Mouse (Mus musculus): ENCODE measurements around the gene Rcbtb2.

The Rcbtb2 gene

DNA sequence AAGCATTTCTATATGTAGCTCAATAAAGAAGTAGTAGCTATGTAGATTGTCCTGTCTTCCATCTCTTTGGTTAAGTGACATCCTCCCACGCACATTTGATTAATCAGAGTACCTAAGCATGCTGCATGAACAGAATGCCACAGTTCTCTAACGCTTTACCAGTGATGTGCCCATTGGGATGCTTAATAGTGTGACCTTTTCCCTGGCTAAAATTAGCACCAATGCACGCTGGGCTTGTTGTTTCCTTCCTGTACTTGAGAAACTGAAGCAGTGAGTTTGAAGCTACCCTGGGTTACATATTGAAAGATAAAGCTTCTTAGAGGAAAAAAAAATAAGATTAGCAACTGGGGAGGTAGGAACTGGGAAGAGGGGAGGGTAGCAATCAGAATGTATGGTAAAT, 81.2 kb downstream of the Rcbtb2 start:
- DNase-seq (ENCODE audit: low read depth, low spot score): no peak

DNA sequence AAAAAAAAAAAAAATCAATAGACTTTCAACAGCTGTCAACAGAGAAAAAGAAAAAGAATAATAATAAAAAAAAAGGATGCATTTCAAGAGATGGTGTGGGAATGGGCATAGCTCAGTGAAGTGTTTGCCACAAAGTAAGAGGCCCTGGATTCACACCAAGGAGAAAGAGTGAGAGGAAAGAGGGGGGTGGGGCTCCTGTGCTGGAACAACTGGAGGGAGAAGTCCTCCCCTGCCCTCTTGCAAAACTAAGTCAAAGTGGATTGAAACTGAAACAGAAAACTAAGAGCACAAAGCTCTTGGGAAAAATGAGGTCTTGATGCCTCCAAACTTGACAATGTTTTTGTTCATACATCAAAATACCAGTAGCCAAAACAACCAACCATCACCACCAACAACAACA, 86.4 kb downstream of the Rcbtb2 start:
- no peak for DNase-seq (ENCODE audit: low read depth, low spot score)

DNA sequence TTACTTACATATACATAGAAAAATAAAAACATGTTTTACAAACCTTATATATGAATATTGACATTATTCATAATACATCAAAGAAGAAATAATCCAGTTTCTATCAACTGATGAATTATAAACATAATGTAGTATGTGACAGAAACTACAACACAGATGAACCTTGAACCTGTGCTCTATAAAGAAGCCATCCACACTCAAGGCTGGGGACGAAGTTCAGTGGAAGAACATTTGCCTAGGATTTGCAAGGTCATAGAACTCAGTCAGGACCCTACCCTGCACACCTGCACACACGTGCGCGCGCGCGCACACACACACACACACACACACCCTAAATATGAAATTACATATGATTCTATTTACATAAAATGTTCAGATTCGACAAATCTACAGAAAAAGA, 87.4 kb downstream of the Rcbtb2 start:
- DNase-seq (ENCODE audit: low read depth, low spot score): no peak

DNA sequence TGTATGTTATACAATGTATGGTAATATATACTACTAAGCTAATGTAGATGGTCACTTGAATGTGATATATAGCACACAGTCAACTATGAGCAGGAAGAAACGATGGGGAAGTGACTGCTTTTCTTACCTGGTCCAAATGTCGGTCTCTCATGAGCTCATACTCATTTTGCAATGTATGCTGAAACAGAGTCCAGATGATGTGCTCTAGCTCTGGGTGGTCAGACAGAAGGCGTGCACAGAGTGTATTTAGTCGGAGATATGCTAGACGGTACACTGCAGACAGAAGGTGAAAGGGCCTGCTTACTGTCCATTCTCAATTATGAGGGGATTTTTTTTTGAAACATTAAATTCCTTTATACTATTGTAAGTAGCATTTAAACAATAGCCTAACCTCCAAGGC, 88.6 kb downstream of the Rcbtb2 start:
- DNase-seq (ENCODE audit: low read depth, low spot score): no peak

DNA sequence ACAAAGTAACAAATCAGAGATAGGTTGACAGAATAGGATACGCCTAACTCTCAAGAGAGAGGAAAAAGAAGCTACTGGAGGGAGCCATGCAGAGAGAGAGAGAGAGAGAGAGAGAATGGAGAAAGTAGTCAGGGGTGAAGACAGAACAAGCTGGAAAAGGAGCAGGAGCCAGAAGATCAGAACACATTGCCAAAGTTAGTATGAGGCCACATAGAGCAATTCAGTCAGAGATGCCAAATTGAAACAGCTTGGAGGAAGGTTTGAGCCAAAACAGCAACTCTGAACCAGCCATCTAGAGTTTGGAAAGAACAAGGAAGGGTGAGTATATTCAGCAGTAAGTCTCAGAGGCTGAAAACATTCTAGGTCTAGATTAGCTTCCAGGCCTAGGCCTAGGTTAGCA, 94.2 kb downstream of the Rcbtb2 start:
- DNase-seq (ENCODE audit: low read depth, low spot score): no peak

DNA sequence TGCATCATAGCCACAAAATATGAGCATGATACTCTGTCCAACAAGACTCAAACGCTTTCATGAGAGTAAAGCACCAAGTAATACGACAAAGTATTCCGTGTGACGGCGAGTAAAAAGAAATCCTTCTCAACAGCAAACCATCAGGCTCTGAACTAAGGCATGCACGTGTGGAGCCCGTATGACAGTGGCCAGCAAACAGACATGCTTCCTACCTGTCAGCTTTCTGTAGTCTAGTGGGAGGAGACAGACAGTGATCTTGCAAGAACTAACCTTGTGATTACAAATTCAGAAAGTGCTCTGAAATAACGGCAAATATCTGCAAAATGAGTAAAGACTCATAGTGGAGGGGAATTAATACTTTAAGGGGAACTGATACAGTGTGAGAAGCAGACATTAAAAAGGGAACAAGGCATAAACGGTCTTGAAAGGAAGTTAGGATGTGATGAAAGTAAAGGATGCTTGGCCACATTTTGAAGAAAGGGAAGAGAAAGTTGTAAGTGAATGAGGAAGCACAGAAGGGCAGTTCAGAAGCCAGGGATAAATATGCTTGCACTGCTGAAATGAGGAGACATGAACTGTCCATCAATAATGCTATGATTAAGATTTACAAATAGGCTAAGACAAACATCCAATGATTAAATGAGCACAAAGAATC, 99.6 kb downstream of the Rcbtb2 start:
- DNase-seq (ENCODE audit: low read depth, low spot score): no peak

DNA sequence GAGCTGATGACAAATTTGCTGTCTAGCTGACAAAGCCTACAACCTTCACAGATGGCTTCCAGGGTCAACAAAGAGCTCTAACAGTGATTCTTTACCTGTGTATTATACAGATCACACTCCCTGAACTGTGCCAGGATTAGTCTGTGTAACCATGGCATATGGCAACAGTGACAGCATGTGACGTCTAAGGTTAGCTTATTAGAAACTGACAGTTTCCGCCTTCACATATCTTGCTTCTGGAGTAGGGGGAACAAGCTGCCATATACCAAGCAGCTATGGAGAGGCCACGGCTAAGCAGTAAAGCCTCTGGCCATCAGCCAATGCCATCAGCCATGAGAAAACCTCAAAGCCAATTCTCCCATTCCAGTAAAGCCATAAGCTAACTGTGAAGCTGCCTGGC, 103.5 kb downstream of the Rcbtb2 start:
- DNase-seq (ENCODE audit: low read depth, low spot score): no peak

DNA sequence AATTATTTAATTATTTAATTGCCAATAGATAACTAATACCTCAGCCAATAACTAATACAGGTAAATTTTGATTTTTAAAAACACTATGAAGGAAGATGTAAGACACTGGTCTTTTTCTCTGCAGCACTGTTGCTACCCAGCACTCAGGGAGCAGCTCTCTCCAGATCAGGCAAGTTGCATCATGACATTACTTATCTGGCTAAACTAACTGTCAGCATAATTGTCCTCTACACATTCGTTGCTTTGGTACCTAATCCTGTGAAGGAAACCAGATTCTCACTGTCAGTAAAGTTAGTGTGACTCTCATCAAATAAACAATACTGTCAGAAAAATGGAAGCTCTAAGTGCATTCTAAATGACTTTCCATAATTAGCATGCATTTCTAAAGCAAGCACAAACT, 104.0 kb downstream of the Rcbtb2 start:
- no peak for DNase-seq (ENCODE audit: low read depth, low spot score)

DNA sequence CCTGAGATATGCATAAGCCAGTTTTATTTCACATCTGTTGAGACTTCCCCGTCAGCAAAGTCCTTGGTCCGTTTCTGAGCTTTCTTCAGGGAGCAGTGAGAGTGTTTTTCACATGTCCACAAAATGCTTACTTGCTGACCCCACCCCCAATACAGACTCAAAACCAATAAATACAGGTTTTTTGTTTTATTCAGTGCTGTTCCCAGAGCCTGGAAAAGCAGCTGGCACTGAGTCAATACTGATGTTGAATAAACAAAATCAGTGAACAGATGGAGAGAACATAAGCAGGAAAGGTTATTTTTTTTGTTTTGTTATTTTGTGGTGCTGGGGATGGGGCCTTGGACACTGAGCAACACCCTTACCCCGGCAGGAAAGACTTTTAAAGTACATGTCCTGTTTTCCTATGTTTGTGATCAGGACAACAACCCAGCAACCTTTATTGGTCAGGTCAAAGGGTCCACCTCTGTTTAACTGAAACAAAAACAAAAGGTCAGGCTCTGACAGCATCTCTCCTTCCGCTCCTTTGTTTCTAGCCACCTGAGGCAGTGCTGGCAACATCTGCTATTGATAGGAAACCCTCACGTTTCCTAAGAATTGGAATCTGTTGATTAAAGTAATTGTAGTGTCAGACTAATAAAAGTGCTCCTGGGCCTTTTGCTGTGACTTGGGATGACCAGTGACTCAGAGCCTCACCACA, 108.6 kb downstream of the Rcbtb2 start:
- DNase-seq (ENCODE audit: low read depth, low spot score): no peak

DNA sequence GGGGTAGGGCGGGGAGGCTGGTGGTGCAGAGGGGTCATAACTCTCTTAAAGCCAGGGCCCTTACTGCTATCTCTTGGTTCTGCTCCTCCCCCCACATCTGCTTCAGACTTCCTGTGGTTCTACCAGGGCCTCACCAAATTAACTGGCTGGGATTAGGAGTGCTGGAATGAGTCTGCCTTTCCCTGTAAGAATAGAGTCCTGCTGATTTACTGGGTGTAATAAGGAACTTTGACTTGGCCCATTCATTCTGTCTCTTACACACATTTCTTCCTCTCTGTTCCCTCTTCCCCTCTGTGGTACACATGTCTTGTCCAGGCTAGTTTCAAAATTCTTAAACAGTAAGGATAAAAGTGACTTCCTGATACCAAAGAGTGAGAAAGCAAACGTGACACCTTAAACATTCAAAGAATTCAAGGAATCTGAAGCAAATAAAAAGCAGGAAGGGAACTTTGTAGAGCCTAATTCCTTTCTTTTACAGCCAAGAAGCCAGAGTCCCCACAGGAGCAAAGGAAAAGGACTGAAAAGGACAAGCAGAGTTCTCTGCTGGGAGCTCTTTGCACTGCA, 111.7 kb downstream of the Rcbtb2 start:
- peak; percentile 46 for DNase-seq (ENCODE audit: low read depth, low spot score)

DNA sequence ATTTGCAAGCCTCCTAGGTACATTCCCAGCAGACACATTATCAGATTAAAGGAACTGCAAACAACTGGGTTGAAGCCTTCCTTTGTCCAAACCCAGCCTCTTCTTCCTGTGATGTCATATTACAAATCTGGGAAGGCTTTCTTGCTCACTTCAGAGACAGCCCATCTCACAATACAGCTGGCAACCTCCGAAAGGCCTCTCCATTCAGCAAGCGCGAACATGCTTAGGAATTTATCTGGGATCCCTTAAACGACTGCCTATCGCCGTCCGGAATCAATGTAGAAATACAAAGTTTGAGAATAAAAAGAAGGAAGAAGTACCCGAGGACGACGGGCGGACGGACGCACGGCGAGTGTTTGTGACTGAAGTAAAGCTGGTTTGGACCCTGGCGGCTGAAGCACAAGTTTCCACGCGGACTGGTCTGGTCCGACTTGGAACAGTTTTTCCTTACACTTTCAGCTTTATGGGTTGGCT, 115.0 kb downstream of the Rcbtb2 start, which contains the start of gene Lpar6:
Gene Lpar6, plus strand, starts transcription at position 48 of the 474 bp plus-strand sequence.
- DNase-seq (ENCODE audit: low read depth, low spot score): peak; percentile 67

DNA sequence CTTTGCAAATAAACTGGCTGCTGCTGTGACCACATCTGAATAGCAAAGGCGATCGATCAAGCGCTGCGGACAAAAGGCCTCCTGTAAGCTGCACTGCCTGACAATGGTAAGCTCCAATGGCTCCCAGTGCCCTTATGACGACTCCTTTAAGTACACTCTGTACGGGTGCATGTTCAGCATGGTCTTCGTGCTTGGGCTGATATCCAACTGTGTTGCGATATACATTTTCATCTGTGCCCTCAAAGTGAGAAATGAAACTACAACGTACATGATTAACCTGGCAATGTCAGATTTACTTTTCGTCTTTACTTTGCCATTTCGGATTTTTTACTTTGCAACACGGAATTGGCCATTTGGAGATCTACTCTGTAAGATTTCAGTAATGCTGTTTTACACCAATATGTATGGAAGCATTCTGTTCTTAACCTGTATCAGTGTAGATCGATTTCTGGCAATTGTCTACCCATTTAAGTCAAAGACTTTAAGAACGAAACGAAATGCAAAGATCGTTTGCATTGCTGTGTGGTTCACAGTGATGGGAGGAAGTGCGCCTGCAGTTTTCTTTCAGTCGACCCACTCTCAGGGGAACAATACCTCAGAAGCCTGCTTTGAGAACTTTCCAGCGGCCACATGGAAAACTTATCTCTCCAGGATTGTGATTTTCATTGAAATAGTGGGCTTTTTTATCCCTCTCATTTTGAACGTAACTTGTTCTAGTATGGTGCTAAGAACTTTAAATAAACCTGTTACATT, 115.8 kb downstream of the Rcbtb2 start:
- peak; percentile 55 for DNase-seq (ENCODE audit: low read depth, low spot score)

DNA sequence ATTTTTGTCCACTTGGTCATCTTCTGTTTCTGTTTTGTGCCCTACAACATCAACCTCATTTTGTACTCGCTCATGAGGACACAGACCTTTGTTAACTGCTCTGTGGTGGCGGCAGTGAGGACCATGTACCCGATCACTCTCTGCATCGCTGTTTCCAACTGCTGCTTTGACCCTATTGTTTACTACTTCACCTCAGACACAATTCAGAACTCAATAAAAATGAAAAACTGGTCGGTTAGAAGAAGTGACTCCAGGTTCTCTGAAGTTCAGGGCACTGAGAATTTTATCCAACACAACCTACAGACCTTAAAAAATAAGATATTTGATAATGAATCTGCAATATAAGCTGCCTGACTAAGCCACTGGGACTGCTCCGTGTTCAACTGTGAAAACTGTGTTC, 116.5 kb downstream of the Rcbtb2 start:
- peak; percentile 40 for DNase-seq (ENCODE audit: low read depth, low spot score)

DNA sequence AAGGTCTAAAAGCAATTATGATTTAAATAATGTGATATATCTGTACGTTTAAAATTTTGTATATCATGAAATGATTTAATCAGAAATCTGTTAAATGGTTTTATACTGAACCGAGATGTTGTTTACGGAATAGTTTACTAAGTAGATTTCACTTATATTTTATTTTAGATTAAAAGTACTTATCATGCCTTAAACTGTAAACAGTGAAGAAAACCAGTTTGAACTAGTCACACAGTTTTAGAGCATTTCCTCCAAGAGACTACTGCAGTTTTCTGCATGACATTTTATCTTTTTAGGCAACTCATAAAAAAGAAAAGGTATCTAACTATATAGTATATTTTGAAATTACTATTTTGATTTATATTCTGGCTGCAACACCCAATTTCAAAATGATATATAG, 117.0 kb downstream of the Rcbtb2 start:
- no peak for DNase-seq (ENCODE audit: low read depth, low spot score)

DNA sequence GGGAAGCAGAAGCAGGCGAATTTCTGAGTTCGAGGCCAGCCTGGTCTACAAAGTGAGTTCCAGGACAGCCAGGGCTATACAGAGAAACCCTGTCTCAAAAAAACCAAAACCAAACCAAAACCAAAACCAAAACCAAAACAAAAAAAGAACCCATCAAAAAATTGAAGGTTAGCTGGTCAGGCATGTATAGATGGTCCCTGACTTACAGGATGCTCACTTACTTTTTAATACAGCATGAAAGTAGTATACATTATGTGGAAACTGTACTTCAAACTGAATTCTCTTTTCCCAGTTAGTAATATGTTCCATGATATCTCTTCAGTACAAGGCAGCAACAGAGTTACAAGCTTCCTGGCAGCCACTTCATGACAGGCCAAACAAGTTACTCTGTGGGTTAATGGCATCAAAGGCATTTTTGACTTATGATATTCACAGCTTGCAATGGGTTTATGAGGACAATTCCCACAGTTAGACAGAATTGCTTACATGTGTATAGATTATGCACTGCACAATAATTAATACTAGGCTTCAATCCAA, 121.3 kb downstream of the Rcbtb2 start:
- no peak for DNase-seq (ENCODE audit: low read depth, low spot score)

DNA sequence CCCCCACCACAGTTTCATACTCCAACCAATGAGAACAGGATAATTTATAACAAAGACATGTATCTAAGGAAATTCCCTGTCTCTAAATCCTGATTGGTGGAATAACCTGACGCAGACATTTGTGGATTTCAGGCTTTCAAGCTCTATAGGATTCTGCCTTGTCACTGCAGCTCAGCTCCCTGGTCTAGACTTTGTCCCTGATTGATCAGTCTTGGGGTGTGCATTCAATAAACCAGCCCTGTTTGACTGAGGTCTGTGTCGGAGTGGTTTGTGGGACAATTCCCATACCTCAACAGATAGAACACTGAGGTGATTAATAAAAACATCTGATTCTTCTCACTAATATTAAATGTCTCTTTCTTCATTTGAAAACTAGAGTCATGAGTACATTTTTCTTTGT, 127.2 kb downstream of the Rcbtb2 start:
- DNase-seq (ENCODE audit: low read depth, low spot score): no peak

DNA sequence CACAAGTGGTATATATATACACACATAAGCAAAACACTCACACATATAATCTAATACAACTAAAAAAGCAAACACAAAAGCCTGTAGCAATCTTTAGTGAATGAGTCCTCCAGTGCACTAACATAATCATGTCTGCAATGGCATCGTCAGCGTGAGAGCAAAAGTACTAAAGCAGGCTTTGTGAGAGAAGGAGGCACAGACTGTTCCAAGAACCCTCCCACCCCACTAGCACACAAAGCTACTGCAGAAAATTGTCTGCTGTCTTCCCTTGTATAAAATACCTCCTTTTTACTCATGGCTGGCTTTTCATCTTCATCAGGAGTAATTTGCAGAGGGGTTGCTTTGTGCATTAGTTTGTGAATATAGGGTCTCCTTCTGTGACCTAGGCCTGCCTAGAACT, 129.4 kb downstream of the Rcbtb2 start:
- no peak for DNase-seq (ENCODE audit: low read depth, low spot score)

DNA sequence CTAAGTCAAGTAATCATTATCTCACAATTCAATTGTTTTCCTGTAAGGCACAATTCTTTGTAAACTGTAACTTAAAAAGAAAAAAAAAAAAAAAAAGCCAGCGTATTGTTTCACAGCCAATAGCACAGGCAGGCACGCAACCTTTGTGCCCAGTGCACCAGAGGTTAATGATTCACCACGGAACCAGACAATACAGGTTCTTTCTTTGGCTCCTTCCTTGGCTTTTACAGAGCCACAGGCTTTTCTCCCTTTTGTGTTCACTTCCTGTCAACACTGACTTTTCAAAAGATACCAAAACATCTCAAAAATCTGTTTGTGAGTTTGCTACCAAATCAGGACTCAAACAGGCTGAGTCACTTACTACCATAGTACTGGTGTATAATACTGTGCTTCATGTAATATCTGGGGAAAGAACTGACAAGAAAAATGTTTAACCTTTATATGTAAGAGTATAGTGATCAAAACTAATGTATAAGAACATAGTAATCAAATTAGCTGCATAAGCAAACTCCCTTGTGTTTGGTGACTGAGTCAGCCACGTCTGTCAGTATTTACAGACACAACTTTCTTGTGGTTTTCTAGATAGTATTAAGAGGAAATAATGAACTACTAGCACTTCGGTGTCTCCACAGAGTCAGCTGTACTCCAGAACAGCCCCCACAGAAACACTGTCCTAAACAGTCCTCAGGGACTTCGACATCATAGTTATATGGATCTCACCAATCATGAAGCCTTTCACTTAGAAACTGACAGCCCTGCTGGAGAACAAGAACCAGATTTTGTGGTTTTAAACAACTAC, 130.8 kb downstream of the Rcbtb2 start:
- DNase-seq (ENCODE audit: low read depth, low spot score): no peak

DNA sequence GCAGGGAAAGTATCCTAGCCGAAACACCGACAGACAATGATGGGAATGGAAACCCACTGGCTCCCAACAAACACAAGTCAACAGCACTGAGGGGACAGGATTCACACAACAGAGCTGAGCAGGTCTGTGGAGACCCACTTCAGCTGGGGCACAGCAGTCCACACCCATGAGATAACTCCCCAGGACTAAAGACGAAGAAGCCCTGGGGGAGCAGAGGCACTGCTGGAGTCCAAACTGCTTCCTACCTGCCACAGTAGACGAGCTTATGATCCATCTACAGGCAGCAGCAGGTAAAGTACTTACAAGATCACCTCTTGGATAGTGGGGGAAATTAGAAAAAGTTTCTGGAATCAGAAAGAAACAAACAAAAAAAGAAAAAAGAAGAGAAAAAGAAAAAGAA, 131.6 kb downstream of the Rcbtb2 start:
- DNase-seq (ENCODE audit: low read depth, low spot score): no peak

DNA sequence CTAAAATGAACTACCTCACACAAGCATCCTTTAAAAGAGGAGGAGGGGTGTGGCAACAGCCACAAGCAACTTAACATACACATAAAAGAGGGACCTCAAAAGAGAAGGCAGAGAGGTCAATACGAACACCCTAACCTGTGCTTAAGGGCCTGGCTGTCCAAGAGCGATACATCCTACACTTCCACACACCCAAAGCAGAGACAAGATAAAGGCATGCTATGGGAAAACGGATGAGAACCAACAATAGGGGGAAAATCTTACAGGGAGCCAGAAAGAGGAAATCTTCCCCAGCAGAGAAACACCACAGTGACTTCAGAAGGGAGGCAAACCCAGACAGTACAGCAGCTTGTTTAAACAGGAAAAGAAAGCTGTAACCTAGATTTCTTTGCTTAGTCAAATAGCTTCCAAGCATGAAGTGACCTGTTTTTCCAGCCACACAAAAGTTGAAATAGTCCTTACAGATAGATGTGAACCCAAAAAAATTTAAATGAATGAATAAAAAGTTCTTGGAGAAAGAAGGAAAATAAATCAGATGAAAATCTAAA, 132.7 kb downstream of the Rcbtb2 start:
- no peak for DNase-seq (ENCODE audit: low read depth, low spot score)

DNA sequence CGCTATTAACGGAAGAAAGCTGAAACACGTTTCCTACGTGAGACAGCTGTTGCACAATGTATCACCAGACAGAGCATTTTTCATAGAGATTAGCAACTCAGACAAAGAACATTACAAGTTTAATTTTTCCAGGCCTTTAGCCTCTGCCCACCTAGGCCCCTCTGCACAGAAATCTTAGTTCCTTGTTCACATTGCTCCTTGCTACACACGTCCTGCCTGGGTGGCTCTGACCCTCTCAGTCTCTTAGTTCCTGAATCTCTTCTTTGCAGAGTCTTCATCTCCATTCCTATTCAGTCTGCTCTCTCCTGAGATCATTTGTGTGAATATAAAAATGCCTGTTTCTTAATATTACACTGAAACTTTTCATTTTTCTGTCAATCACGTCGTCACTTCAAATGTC, 134.5 kb downstream of the Rcbtb2 start:
- DNase-seq (ENCODE audit: low read depth, low spot score): no peak

All from embryo, embryonic 11.5 days (tissue).